Mouse (Mus musculus) left cerebral cortex, postnatal 10 days (tissue): Measurements from ENCODE around the gene Shisa5. TPM values are rescaled to one million over a fixed set of nuclear protein-coding genes. Genes with fewer than 3 reads are reported as not detected.

Source experiments
- DNase-seq, 2 experiments: peaks; one replicate each; pipeline ENCODE4 v3.0.0; 2021 to 2022; ENCODE audit warnings: low spot score in 2 of 2, mixed read lengths in 1 of 2; ENCODE audit errors: extremely low spot score in 1 of 2
- intact Hi-C: fragments of 180-260 bp; cut with DNase I; formaldehyde crosslinking; loops from one replicate; pipeline ENCODE4 v1.15.1; 2025
- total RNA-seq, 2 experiments: library from RNA; stranded (reverse); gene quantifications; 2 replicates each; pipeline ENCODE4 v1.2.3; 2021

The Shisa5 gene
- total RNA-seq, 2 experiments from 2014 or later = 46.2 to 56.7 TPM

- DNase-seq = no peak
- intact Hi-C loops = no loop called here
Measured at GRCm38 (mm10) chr9:109051011-109051501, 12.7 kb downstream of the Shisa5 start.

- DNase-seq = no peak
- intact Hi-C loops = no loop called here
Measured at GRCm38 (mm10) chr9:109051651-109052489, 13.5 kb downstream of the Shisa5 start.

- intact Hi-C loops = no loop called here
- no peak for DNase-seq
Measured at GRCm38 (mm10) chr9:109052490-109053260, 14.3 kb downstream of the Shisa5 start.

GRCm38 (mm10) chr9:109053366-109053765, 15.0 kb downstream of the Shisa5 start:
- DNase-seq = no peak
- intact Hi-C loops = no loop called here

GRCm38 (mm10) chr9:109053851-109054250, 15.5 kb downstream of the Shisa5 start:
- intact Hi-C loops = no loop called here

GRCm38 (mm10) chr9:109054712-109055111, 16.3 kb downstream of the Shisa5 start:
- DNase-seq = peak; percentile 75 to 83
- intact Hi-C loops = no loop called here

More at GRCm38 (mm10) chr9:109053851-109054250, 15.5 kb downstream of the Shisa5 start:
- DNase-seq = no peak

GRCm38 (mm10) chr9:109055271-109056030, 17.1 kb downstream of the Shisa5 start:
- intact Hi-C loops = no loop called here
- DNase-seq = no peak

GRCm38 (mm10) chr9:109056081-109056690, 17.8 kb downstream of the Shisa5 start:
- DNase-seq = no peak

GRCm38 (mm10) chr9:109056916-109057315, 18.6 kb downstream of the Shisa5 start:
- DNase-seq = no peak
- intact Hi-C loops = no loop called here

More at GRCm38 (mm10) chr9:109056081-109056690, 17.8 kb downstream of the Shisa5 start:
- intact Hi-C loops = no loop called here

GRCm38 (mm10) chr9:109057543-109057942, 19.2 kb downstream of the Shisa5 start:
- DNase-seq = no peak
- intact Hi-C loops = no loop called here

GRCm38 (mm10) chr9:109058006-109058765, 19.8 kb downstream of the Shisa5 start:
- intact Hi-C loops = loop anchor here (2.0 kb wide), 1 partner anchor 55 kb away; no protein-coding TSS in a partner anchor
- DNase-seq = no peak

- intact Hi-C loops = loop anchor here (2.0 kb wide), 1 partner anchor 57 kb away; no protein-coding TSS in a partner anchor
- peak; percentile 84 to 92 for DNase-seq
Measured at GRCm38 (mm10) chr9:109059136-109059903, 21.0 kb downstream of the Shisa5 start, which contains the start of gene Trex1. Trex1 (minus strand) TSS chr9:109059734.

- intact Hi-C loops = loop anchor here (5.0 kb wide), 1 partner anchor 123 kb away; the partner anchor contains the start of gene Uqcrc1
- DNase-seq = no peak
Measured at GRCm38 (mm10) chr9:109060184-109060897, 22.0 kb downstream of the Shisa5 start.

GRCm38 (mm10) chr9:109060898-109061295, 22.5 kb downstream of the Shisa5 start:
- intact Hi-C loops = loop anchor here (5.0 kb wide), 1 partner anchor 124 kb away; the partner anchor contains the start of gene Uqcrc1
- no peak for DNase-seq

GRCm38 (mm10) chr9:109068095-109068735, 29.9 kb downstream of the Shisa5 start:
- intact Hi-C loops = loop anchor here (5.0 kb wide), 1 partner anchor 121 kb away; no protein-coding TSS in a partner anchor
- no peak for DNase-seq
